Mouse (Mus musculus): ENCODE data around the gene Vps13c.

Vps13c gene

GRCm38 (mm10) chr9:68022311-68023043, 182.3 kb downstream of the Vps13c start:
- no peak for DNase-seq (ENCODE audit: low spot score)

DNA sequence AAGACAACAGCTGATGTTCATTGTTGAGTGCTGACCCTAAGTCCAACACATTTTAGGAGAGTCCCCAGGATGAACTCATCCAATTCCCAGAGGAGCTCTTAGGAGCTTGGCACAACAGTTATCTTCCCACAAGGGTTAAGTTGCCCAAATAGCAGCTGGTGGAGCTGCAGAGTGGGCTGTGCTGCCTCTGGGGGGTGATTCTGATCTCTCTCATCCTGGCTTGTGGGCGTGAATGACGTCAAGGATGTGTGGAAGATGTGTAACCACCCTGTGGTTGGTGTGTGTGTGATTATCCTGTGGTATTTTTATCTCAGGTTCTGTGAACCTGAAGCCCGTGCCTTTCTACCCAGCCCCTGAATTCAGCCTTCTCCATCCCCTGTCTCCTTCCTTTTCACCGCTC, 188.4 kb downstream of the Vps13c start:
- no peak for DNase-seq (ENCODE audit: low spot score)

GRCm38 (mm10) chr9:68033771-68034170, 193.6 kb downstream of the Vps13c start:
- no peak for DNase-seq (ENCODE audit: low spot score)

All from ovary, postnatal 36 days (tissue).